Mouse (Mus musculus) erythroblast, embryonic 14.5 days (primary cell): ENCODE measurements around the gene Sorbs2. TPM values are rescaled to one million over a fixed set of nuclear protein-coding genes. Genes with fewer than 3 reads are reported as not detected.

Experiments used
- H3K27me3 ChIP-seq: 2 replicates; pipeline ENCODE4 v1.6.1; 2012; ENCODE audit warnings: inconsistent platforms; ENCODE audit not compliant: control insufficient read depth
- H3K36me3 ChIP-seq: 2 replicates; pipeline ENCODE4 v1.6.1; 2012; ENCODE audit warnings: mild to moderate bottlenecking, inconsistent platforms; ENCODE audit not compliant: control insufficient read depth
- H3K4me1 ChIP-seq: 2 replicates; pipeline ENCODE4 v1.6.1; 2012; ENCODE audit warnings: inconsistent platforms; ENCODE audit not compliant: control insufficient read depth
- H3K4me3 ChIP-seq: replicated peaks from 2 replicates; pipeline ENCODE3; 2012; ENCODE audit warnings: moderate library complexity, mild to moderate bottlenecking, inconsistent platforms
- H3K9me3 ChIP-seq: 2 replicates; pipeline ENCODE4 v1.6.1; 2012; ENCODE audit warnings: low read length, inconsistent platforms, mixed read lengths; ENCODE audit not compliant: control insufficient read depth
- GATA1 ChIP-seq: IDR thresholded peaks from 2 replicates; pipeline ENCODE4 v1.6.1; 2012; ENCODE audit warnings: low read length, inconsistent platforms, mixed read lengths
- TAL1 ChIP-seq: IDR thresholded peaks from 3 replicates; pipeline ENCODE4 v1.6.1; 2012; ENCODE audit warnings: low read length, inconsistent platforms, mixed read lengths
- polyA plus RNA-seq: library from polyadenylated mRNA; stranded (reverse); fragments of >175 nt; gene quantifications from 2 replicates; pipeline ENCODE4 v1.2.3, GENCODE M21; 2012

Sorbs2 gene
- polyA plus RNA-seq, 1 experiment: 0.01 TPM

GRCm38 (mm10) chr8:45796331-45796740, 288.7 kb downstream of the Sorbs2 start:
- Histone ChIP-seq H3K36me3 (no peaks in the 10 kb centered on the region; the same call in 1 of the 2 replicates), H3K27me3 (no peaks in the 10 kb centered on the region), H3K4me3 (no peak overlapping the region), H3K4me1 (no peaks in the 10 kb centered on the region), H3K9me3 (peaks cover 11% of the 10 kb centered on the region; the same call in 1 of the 2 replicates)
- TF ChIP-seq GATA1: no peak
- TF ChIP-seq TAL1: no peak

- Histone ChIP-seq H3K27me3 (no peaks in the 10 kb centered on the region), H3K4me1 (no peaks in the 10 kb centered on the region), H3K36me3 (no peaks in the 10 kb centered on the region; the same call in 1 of the 2 replicates), H3K4me3 (no peak overlapping the region), H3K9me3 (peaks cover 11% of the 10 kb centered on the region; the same call in 1 of the 2 replicates)
- TF ChIP-seq TAL1 (no peak), GATA1 (no peak)
Observed at GRCm38 (mm10) chr8:45799517-45799916, 291.9 kb downstream of the Sorbs2 start.

- H3K36me3 ChIP-seq: no peaks in the 10 kb centered on the region; the same call in 1 of the 2 replicates
- no peak for TF ChIP-seq GATA1
- TF ChIP-seq TAL1: no peak
Observed at GRCm38 (mm10) chr8:45808597-45808996, 301.0 kb downstream of the Sorbs2 start.

DNA sequence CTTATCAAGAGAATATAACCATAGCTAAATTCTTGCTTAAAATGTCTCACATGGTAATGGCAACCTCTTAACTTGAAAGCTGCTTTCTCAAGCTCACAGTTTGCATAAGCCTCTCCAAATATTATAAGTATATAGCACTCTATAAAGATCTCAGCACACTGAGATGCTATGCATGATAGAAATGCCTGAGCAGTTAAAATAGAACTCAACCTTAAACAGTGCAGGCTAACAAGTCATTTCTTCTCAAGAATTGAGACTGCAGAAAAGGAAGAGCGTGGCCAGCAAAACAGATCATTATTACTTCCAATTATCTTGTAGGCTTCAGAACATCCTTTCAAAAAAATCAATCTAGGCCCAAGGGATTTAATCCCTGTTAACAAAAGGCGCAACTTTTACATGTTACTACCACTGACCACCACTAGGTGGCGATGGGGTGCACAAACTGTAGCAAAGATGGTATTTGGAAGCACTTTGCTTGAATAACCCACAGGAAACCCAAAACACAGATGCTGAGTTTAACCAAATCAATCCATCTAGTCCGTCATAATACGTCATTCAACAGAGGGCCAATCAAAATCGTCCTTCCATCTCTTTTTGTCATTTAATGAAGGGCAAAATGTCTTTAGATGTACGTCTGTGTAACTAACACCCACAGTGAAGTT, 309.3 kb downstream of the Sorbs2 start:
- TF ChIP-seq TAL1 (no peak), GATA1 (no peak)
- Histone ChIP-seq H3K4me3 (no peak overlapping the region), H3K9me3 (no peaks in the 10 kb centered on the region), H3K36me3 (no peaks in the 10 kb centered on the region), H3K4me1 (no peaks in the 10 kb centered on the region), H3K27me3 (no peaks in the 10 kb centered on the region)

More at GRCm38 (mm10) chr8:45808597-45808996, 301.0 kb downstream of the Sorbs2 start:
- H3K4me3 ChIP-seq: no peak overlapping the region
- no peaks in the 10 kb centered on the region for H3K27me3 ChIP-seq
- no peaks in the 10 kb centered on the region for H3K9me3 ChIP-seq
- H3K4me1 ChIP-seq: no peaks in the 10 kb centered on the region

GRCm38 (mm10) chr8:45821650-45822049, 314.1 kb downstream of the Sorbs2 start:
- Histone ChIP-seq H3K9me3 (no peaks in the 10 kb centered on the region), H3K4me1 (no peaks in the 10 kb centered on the region), H3K36me3 (no peaks in the 10 kb centered on the region), H3K27me3 (no peaks in the 10 kb centered on the region), H3K4me3 (no peak overlapping the region)
- no peak for TF ChIP-seq TAL1
- TF ChIP-seq GATA1: no peak

- H3K4me3 ChIP-seq: no peak overlapping the region
- H3K4me1 ChIP-seq: no peaks in the 10 kb centered on the region
- H3K27me3 ChIP-seq: no peaks in the 10 kb centered on the region
- H3K36me3 ChIP-seq: no peaks in the 10 kb centered on the region
- no peaks in the 10 kb centered on the region for H3K9me3 ChIP-seq
- no peak for TF ChIP-seq GATA1
- no peak for TF ChIP-seq TAL1
Observed at GRCm38 (mm10) chr8:45829985-45830548, 322.5 kb downstream of the Sorbs2 start.

DNA sequence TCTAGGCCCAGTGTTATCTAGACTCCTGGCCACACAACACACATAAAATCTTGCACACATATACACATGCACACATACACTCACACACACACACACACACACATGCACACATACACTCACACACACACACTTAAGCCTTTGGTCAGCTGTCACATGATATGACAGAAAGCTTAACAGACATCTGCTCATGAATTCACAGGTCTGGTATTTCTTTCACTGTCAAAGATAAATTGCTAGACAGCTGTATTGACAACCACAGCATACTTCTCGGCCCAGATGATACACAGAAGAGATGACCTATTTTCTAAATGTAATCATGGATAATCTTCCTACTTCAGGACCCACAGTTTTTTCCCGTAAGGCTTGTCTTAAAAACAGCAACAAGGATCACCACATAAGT, 326.3 kb downstream of the Sorbs2 start:
- TF ChIP-seq GATA1 (no peak), TAL1 (no peak)
- H3K4me1 ChIP-seq: no peaks in the 10 kb centered on the region
- H3K27me3 ChIP-seq: no peaks in the 10 kb centered on the region
- no peak overlapping the region for H3K4me3 ChIP-seq
- H3K9me3 ChIP-seq: no peaks in the 10 kb centered on the region
- H3K36me3 ChIP-seq: no peaks in the 10 kb centered on the region

DNA sequence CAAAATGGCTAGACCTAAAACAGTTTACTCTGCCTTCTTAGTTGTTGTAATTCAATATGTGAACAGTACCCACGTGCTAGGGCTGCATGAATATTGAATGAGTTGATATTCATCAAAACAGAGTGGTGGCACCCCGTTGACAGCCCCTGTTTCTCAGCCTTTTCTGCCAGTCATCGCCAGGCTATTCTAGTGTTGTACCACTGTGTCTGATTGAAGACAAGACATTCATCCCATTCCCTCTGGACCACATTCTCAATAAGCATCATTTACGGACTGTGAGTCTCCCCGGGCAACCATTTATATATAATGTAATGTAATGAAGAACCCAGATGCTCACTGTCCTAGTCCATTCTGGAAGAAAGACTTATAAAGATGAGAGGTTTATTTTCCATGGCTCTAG, 335.7 kb downstream of the Sorbs2 start:
- TF ChIP-seq TAL1: no peak
- TF ChIP-seq GATA1: no peak
- Histone ChIP-seq H3K27me3 (no peaks in the 10 kb centered on the region), H3K36me3 (no peaks in the 10 kb centered on the region), H3K4me3 (no peak overlapping the region), H3K4me1 (no peaks in the 10 kb centered on the region), H3K9me3 (peaks cover 6% of the 10 kb centered on the region; the same call in 1 of the 2 replicates)

GRCm38 (mm10) chr8:45844097-45844885, 336.7 kb downstream of the Sorbs2 start:
- TF ChIP-seq TAL1 (no peak), GATA1 (no peak)
- Histone ChIP-seq H3K36me3 (no peaks in the 10 kb centered on the region), H3K4me1 (no peaks in the 10 kb centered on the region), H3K27me3 (no peaks in the 10 kb centered on the region), H3K4me3 (no peak overlapping the region), H3K9me3 (peaks cover 6% of the 10 kb centered on the region; the same call in 1 of the 2 replicates)
